Mouse (Mus musculus) erythroblast, embryonic 14.5 days (primary cell): ENCODE results near the gene Mapk6. TPM values are rescaled to one million over a fixed set of nuclear protein-coding genes. Genes with fewer than 3 reads are reported as not detected.
"Not testable (repeated sequence)": the region's sequence is repeated elsewhere in the genome, so short reads cannot be mapped to it uniquely, and the experiment has no call there.

ENCODE experiments used
- H3K27me3 ChIP-seq: 2 replicates; pipeline ENCODE4 v1.6.1; 2012; ENCODE audit warnings: inconsistent platforms; ENCODE audit not compliant: control insufficient read depth
- H3K36me3 ChIP-seq: 2 replicates; pipeline ENCODE4 v1.6.1; 2012; ENCODE audit warnings: mild to moderate bottlenecking, inconsistent platforms; ENCODE audit not compliant: control insufficient read depth
- H3K4me1 ChIP-seq: 2 replicates; pipeline ENCODE4 v1.6.1; 2012; ENCODE audit warnings: inconsistent platforms; ENCODE audit not compliant: control insufficient read depth
- H3K4me3 ChIP-seq: replicated peaks from 2 replicates; pipeline ENCODE3; 2012; ENCODE audit warnings: moderate library complexity, mild to moderate bottlenecking, inconsistent platforms
- H3K9me3 ChIP-seq: 2 replicates; pipeline ENCODE4 v1.6.1; 2012; ENCODE audit warnings: low read length, inconsistent platforms, mixed read lengths; ENCODE audit not compliant: control insufficient read depth
- GATA1 ChIP-seq: IDR thresholded peaks from 2 replicates; pipeline ENCODE4 v1.6.1; 2012; ENCODE audit warnings: low read length, inconsistent platforms, mixed read lengths
- TAL1 ChIP-seq: IDR thresholded peaks from 3 replicates; pipeline ENCODE4 v1.6.1; 2012; ENCODE audit warnings: low read length, inconsistent platforms, mixed read lengths
- polyA plus RNA-seq: library from polyadenylated mRNA; stranded (reverse); fragments of >175 nt; gene quantifications from 2 replicates; pipeline ENCODE4 v1.2.3, GENCODE M21; 2012

Gene Mapk6
- polyA plus RNA-seq, 1 experiment = 0.11 TPM

DNA sequence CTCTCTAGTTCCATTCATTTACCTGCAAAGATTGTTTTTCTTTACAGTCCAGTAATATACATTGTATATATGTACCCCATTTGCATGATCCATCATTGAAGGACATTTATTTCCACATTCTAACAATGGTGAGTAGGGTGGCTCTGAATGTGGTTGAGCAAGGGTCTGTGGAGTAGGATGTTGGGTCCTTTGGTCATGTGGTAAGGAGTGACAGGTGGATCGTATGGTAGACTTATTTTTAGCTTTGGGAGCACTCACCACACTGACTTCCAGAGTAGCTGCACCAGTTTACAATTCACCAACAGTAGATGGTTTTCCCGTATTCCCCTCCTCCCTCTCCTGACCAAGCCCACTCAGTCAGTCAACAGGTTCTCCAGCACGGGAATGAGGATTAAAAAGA is 41.0 kb downstream of the Mapk6 start:
- Histone ChIP-seq H3K4me3 (no peak overlapping the region), H3K9me3 (no peaks in the 10 kb centered on the region), H3K27me3 (no peaks in the 10 kb centered on the region), H3K4me1 (no peaks in the 10 kb centered on the region), H3K36me3 (no peaks in the 10 kb centered on the region)
- no peak for TF ChIP-seq GATA1
- TF ChIP-seq TAL1 = no peak

DNA sequence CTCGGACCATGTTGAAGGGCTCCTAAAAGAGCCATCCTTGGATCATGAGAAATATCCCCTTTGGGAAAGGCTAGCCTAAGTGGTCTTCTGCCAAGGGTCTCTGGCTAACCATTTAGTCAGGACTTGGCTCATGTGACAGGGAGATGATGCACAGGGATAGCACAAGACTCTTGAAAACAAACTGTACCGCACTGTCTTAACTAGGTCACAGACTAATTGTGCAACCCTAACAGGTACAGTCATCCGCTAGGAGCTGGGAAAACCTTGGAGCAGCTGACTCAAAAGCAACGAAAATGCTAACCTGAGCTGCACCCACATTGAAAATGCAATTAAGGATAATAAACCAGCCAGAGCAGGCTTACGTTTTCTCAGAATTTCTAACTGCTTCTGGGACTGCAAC is 43.6 kb downstream of the Mapk6 start:
- H3K4me3 ChIP-seq = no peak overlapping the region
- no peaks in the 10 kb centered on the region for H3K27me3 ChIP-seq
- TF ChIP-seq GATA1 (no peak), TAL1 (no peak)
- no peaks in the 10 kb centered on the region for H3K4me1 ChIP-seq
- H3K9me3 ChIP-seq = no peaks in the 10 kb centered on the region
- H3K36me3 ChIP-seq = no peaks in the 10 kb centered on the region

DNA sequence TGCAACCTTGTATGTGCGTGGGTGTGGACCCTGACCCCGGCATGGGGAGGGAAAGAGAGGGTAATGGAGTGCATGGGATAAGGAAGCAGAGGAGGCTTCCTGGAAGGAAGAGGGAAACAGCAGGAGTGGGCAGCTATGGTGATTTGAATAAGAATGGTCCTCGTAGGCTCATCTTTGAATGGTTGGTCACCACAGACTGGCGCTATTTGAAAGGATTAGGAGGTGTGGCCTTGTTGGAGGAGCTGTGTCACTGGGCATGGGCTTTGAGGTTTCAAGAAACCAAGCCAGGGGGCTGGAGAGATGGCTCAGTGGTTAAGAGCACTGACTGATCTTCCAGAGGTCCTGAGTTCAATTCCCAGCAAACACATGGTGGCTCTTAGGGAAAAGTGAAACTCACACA is 44.6 kb downstream of the Mapk6 start:
- Histone ChIP-seq H3K9me3 (no peaks in the 10 kb centered on the region), H3K4me1 (no peaks in the 10 kb centered on the region)
- TF ChIP-seq TAL1 (no peak), GATA1 (no peak)

DNA sequence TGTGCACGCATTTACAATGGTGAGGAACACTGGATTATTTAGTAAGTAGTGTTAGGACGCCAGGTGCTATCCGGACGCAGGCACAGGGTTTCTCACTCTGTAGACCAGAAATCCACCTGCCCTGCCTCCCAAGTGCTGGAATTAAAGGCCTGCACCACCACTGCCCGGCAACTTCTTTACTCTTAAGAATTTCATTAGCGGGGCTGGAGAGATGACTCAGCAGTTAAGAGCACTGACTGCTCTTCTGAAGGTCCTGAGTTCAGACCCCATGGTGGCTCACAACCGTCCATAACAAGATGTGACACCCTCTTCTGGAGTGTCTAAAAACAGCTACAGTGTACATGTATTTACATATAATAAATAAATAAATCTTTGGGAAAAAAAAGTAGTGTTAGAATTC is 46.1 kb downstream of the Mapk6 start:
- H3K4me3 ChIP-seq, H3K9me3 ChIP-seq, H3K4me1 ChIP-seq, H3K36me3 ChIP-seq, H3K27me3 ChIP-seq: not testable (repeated sequence)

More for the DNA sequence above, 44.6 kb downstream of the Mapk6 start:
- Histone ChIP-seq H3K36me3 (no peaks in the 10 kb centered on the region), H3K4me3 (no peak overlapping the region), H3K27me3 (no peaks in the 10 kb centered on the region)

DNA sequence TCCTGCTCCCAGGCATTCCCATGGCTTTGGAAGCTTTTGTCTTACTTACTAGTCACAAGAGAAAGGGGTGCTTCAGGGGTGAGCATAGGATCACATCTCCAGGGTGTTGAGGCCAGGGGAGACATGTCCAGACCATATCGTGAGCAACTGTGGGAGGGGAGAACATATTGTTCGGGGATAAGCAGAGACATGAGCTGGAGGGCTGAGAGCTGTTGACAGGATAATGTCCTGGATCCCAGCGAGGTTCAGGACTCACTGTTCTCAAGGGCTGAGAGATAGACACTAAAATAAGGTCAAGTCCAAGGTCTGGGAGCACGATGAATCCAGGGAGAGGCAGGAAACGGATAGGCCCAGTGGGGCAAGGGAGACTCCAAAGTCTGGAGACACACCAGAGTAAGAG is 46.8 kb downstream of the Mapk6 start:
- H3K9me3 ChIP-seq = no peaks in the 10 kb centered on the region
- H3K27me3 ChIP-seq = no peaks in the 10 kb centered on the region
- no peak overlapping the region for H3K4me3 ChIP-seq
- no peaks in the 10 kb centered on the region for H3K4me1 ChIP-seq
- TF ChIP-seq GATA1 = no peak
- no peak for TF ChIP-seq TAL1
- H3K36me3 ChIP-seq = no peaks in the 10 kb centered on the region

DNA sequence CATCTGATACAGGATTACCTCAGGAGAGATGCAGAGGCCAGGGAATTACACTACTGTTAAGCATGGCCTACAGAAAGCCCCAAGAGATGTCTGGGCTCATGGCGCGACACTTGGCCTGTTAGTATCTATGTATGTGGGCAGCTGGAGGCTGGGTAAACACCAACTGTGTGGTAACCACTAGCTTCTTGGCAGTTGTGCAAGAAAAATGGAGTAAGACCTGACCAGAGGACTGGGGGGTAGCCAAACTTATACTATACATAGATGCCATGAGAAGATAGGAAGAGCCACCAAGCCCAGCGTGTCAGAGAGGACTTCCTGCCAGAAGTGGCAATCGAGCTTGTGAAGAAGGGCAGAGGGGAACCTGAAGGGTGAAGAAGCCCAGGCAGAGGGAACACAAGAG is 47.6 kb downstream of the Mapk6 start:
- Histone ChIP-seq H3K36me3 (no peaks in the 10 kb centered on the region), H3K9me3 (no peaks in the 10 kb centered on the region), H3K4me3 (no peak overlapping the region), H3K27me3 (no peaks in the 10 kb centered on the region), H3K4me1 (no peaks in the 10 kb centered on the region)
- TF ChIP-seq GATA1 (no peak), TAL1 (no peak)

DNA sequence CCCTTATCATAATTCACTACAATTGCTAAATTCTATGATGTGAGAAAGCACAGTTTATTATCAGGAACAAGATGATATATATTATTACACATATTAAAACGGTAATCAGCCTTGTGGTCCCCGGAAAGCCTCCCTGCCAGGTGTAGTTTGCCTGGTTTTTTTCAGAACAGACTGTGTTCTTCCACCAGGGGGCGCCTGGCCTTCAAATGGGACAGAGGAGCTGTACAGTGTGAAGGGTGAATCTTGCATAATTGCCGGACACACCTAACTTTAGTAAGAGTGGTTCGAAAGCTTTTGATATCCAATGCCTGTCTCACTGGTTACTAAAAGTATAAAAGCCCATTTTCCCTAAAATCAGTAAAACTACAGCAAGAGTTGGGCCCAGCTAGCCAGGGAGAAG is 48.1 kb downstream of the Mapk6 start:
- Histone ChIP-seq H3K27me3 (no peaks in the 10 kb centered on the region), H3K36me3 (no peaks in the 10 kb centered on the region), H3K9me3 (no peaks in the 10 kb centered on the region), H3K4me1 (no peaks in the 10 kb centered on the region), H3K4me3 (no peak overlapping the region)
- no peak for TF ChIP-seq GATA1
- no peak for TF ChIP-seq TAL1

- Histone ChIP-seq H3K36me3 (no peaks in the 10 kb centered on the region), H3K9me3 (no peaks in the 10 kb centered on the region), H3K4me3 (no peak overlapping the region), H3K4me1 (peaks cover 6% of the 10 kb centered on the region), H3K27me3 (no peaks in the 10 kb centered on the region)
- TF ChIP-seq GATA1 (no peak), TAL1 (no peak)
Observed at GRCm38 (mm10) chr9:75357087-75357654, 52.6 kb downstream of the Mapk6 start.

DNA sequence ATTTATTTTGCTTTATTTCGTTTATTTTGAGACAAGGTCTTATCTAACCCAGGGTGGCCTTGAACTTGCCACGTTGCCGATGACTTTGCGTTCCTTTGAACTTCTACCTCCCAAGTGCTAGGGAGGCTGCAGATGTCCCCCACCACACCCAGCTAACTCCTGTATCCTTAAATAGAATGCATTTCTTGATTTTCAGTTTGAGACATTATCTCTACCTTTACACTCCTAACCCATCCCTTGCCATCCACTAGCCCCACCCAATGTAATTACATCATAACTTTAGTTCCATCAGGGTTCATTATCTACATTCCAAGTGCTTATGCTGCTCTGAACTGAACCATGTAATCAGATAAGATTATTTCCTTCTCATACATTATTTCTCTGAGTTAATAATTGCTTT is 54.0 kb downstream of the Mapk6 start:
- no peak overlapping the region for H3K4me3 ChIP-seq
- H3K4me1 ChIP-seq = peaks cover 6% of the 10 kb centered on the region
- H3K9me3 ChIP-seq = no peaks in the 10 kb centered on the region
- no peaks in the 10 kb centered on the region for H3K36me3 ChIP-seq
- TF ChIP-seq TAL1 (no peak), GATA1 (no peak)
- H3K27me3 ChIP-seq = no peaks in the 10 kb centered on the region

GRCm38 (mm10) chr9:75353094-75353493 is 56.7 kb downstream of the Mapk6 start:
- Histone ChIP-seq H3K4me1 (peaks cover 6% of the 10 kb centered on the region), H3K9me3 (no peaks in the 10 kb centered on the region), H3K27me3 (no peaks in the 10 kb centered on the region), H3K4me3 (no peak overlapping the region), H3K36me3 (no peaks in the 10 kb centered on the region)
- TF ChIP-seq GATA1 (no peak), TAL1 (no peak)
